Mouse (Mus musculus): ENCODE measurements around the gene Eif2ak2.

DNA sequence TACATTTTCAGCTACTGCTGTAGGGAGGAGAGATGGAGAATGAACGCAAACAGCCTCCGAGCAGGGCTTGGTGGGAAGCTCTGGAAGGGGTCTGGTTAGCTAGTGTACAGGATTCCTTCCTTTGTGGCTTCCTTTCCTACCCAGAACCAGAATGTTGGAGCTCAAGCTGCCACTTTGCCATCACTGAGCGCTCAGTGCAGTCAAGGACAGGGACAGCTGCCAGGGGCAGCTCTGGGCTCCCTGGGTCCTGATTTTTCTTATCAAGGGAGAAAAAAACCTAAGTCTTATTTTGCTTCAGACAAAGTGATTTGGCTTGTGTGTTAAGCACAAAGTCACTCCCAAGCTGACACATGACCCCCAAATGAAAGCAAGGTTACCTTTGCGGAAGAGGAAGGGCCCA is 6.2 kb upstream of the Eif2ak2 start:
- no peak for TF ChIP-seq SIN3A (IDR thresholded peaks at IDR 0.05; ENCODE audit: low read length)
- no peak for TF ChIP-seq CTCF (IDR thresholded peaks at IDR 0.05 in 2 of 3, conservative IDR thresholded peaks at IDR 0.05 in 1 of 3; ENCODE audit: control insufficient read depth in 1 of 3, insufficient read depth in 1 of 3, low read depth in 2 of 3, low read length in 3 of 3, poor library complexity in 1 of 3, severe bottlenecking in 1 of 3)
- no peak for TF ChIP-seq MXI1 (IDR thresholded peaks at IDR 0.05; ENCODE audit: low read depth, low read length)
- TF ChIP-seq SMC3 (IDR thresholded peaks at IDR 0.05; ENCODE audit: low read depth, low read length), result no peak
- no peak for TF ChIP-seq MAX (IDR thresholded peaks at IDR 0.05; ENCODE audit: low read length)
- no peak for TF ChIP-seq MAFK (IDR thresholded peaks at IDR 0.05; ENCODE audit: borderline replicate concordance, low read depth, low read length)
- TF ChIP-seq GATA1 (IDR thresholded peaks at IDR 0.05; ENCODE audit: low read depth, low read length), result no peak
- TF ChIP-seq GABPA (IDR thresholded peaks at IDR 0.05; ENCODE audit: low read depth, low read length), result no peak
- TF ChIP-seq POLR2AphosphoS2 (IDR thresholded peaks at IDR 0.05; ENCODE audit: low read length), result no peak
- TF ChIP-seq POLR2A (IDR thresholded peaks at IDR 0.05; ENCODE audit: control insufficient read depth in 1 of 2, insufficient read depth in 1 of 2, low read depth in 1 of 2, low read length in 2 of 2, poor library complexity in 1 of 2), result no peak

Data from MEL (cell line).